Mouse (Mus musculus) kidney, adult 2 months (tissue): Measurements from ENCODE around the gene Pgc. TPM values are rescaled to one million over a fixed set of nuclear protein-coding genes. Genes with fewer than 3 reads are reported as not detected.

Experiments
- DNase-seq: peaks from one replicate; pipeline ENCODE4 v3.0.0; 2021
- H3K27ac ChIP-seq: fragments of 200-500 bp; 2 replicates; pipeline ENCODE4 v1.5.1; 2012; ENCODE audit warnings: low read depth, low read length, control low read depth, inconsistent platforms; ENCODE audit not compliant: insufficient read depth
- H3K27me3 ChIP-seq: fragments of 200-500 bp; replicated peaks from 2 replicates; pipeline ENCODE4 v1.6.1; 2012; ENCODE audit warnings: mild to moderate bottlenecking, moderate library complexity, low read length, inconsistent platforms; ENCODE audit not compliant: control insufficient read depth, insufficient read depth
- H3K36me3 ChIP-seq: fragments of 200-500 bp; 2 replicates; pipeline ENCODE4 v1.6.1; 2012; ENCODE audit warnings: mild to moderate bottlenecking, moderate library complexity, low read length, inconsistent platforms; ENCODE audit not compliant: control insufficient read depth, insufficient read depth
- H3K4me1 ChIP-seq: fragments of 200-500 bp; 2 replicates; pipeline ENCODE4 v1.6.1; 2011; ENCODE audit warnings: low read length; ENCODE audit not compliant: control insufficient read depth, insufficient read depth
- H3K4me3 ChIP-seq: fragments of 200-500 bp; 2 replicates; pipeline ENCODE4 v1.5.1; 2011; ENCODE audit warnings: mild to moderate bottlenecking, low read depth, low read length, control low read depth; ENCODE audit not compliant: insufficient read depth
- CTCF ChIP-seq: fragments of 200-500 bp; conservative IDR thresholded peaks from 2 replicates; pipeline ENCODE4 v1.5.1; 2011; ENCODE audit warnings: low read depth, mild to moderate bottlenecking, control low read depth, low read length, moderate library complexity, mixed read lengths; ENCODE audit not compliant: insufficient read depth, insufficient read length
- POLR2A ChIP-seq: fragments of 200-500 bp; IDR thresholded peaks from one replicate; pipeline ENCODE4 v1.6.1; 2011; ENCODE audit warnings: low read depth, low read length, control low read depth
- WGBS: fragments of 180-500 bp; shearing (Covaris S2); methylation state at CpG from one replicate; pipeline ENCODE4 v1.1.7; 2018; 5-methylcytosine and 5-hydroxymethylcytosine counted together
- polyA plus RNA-seq: library from polyadenylated mRNA; depleted of rRNA; stranded (reverse); fragments of >200 nt; gene quantifications from 2 replicates; pipeline ENCODE4 v1.2.3, GENCODE M21; 2012

Pgc gene
- polyA plus RNA-seq, 1 experiment, result 1.0 TPM

- Histone ChIP-seq H3K27me3 (no peaks in the 10 kb centered on the region), H3K4me3 (no peak overlapping the region), H3K4me1 (0 out of 2 replicates have a peak, but pooled peaks cover 9% of the 10 kb centered on the region), H3K27ac (no peak overlapping the region), H3K36me3 (no peaks in the 10 kb centered on the region)
- 57% methylated on average over 16 of the region's 16 CpGs for WGBS
- no peak for DNase-seq
- TF ChIP-seq POLR2A (no peak), CTCF (peak; percentile 35; the same call in 1 of the 2 replicates)
These were observed 16.5 kb downstream of the Pgc start for GRCm38 (mm10) chr17:47742991-47743734.

- Histone ChIP-seq H3K27ac (no peak overlapping the region), H3K36me3 (no peaks in the 10 kb centered on the region), H3K27me3 (no peaks in the 10 kb centered on the region), H3K4me3 (no peak overlapping the region), H3K4me1 (peaks cover 15% of the 10 kb centered on the region; the same call in 1 of the 2 replicates)
- WGBS, result 97% methylated on average over 14 of the region's 14 CpGs
- no peak for TF ChIP-seq CTCF
- no peak for TF ChIP-seq POLR2A
- DNase-seq, result no peak
These were observed 17.4 kb downstream of the Pgc start for GRCm38 (mm10) chr17:47744086-47744485.

GRCm38 (mm10) chr17:47744746-47745368 is 18.2 kb downstream of the Pgc start:
- Histone ChIP-seq H3K27ac (no peak overlapping the region), H3K27me3 (no peaks in the 10 kb centered on the region), H3K36me3 (no peaks in the 10 kb centered on the region), H3K4me3 (no peak overlapping the region), H3K4me1 (peaks cover 9% of the 10 kb centered on the region; the same call in 1 of the 2 replicates)
- WGBS, result 88% methylated on average over 10 of the region's 10 CpGs
- peak; percentile 39 for DNase-seq
- TF ChIP-seq POLR2A (no peak), CTCF (peak; percentile 35; the same call in 1 of the 2 replicates)

- Histone ChIP-seq H3K36me3 (no peaks in the 10 kb centered on the region; the same call in 1 of the 2 replicates), H3K27ac (peak overlapping the region; percentile 27; the same call in 1 of the 2 replicates)
- 45% methylated on average over 14 of the region's 14 CpGs for WGBS
These were observed 22.3 kb downstream of the Pgc start for GRCm38 (mm10) chr17:47748791-47749553.

GRCm38 (mm10) chr17:47749626-47750025 is 23.0 kb downstream of the Pgc start:
- no peak overlapping the region for H3K4me3 ChIP-seq
- no peaks in the 10 kb centered on the region for H3K27me3 ChIP-seq
- H3K27ac ChIP-seq, result no peak overlapping the region
- whole genome bisulfite sequencing, result 84% methylated on average over 3 of the region's 3 CpGs
- no peaks in the 10 kb centered on the region; the same call in 1 of the 2 replicates for H3K36me3 ChIP-seq
- TF ChIP-seq CTCF (no peak), POLR2A (no peak)
- DNase-seq, result no peak
- H3K4me1 ChIP-seq, result peaks cover 9% of the 10 kb centered on the region; the same call in 1 of the 2 replicates

More at GRCm38 (mm10) chr17:47748791-47749553, 22.3 kb downstream of the Pgc start:
- Histone ChIP-seq H3K4me3 (no peak overlapping the region), H3K27me3 (no peaks in the 10 kb centered on the region), H3K4me1 (peaks cover 9% of the 10 kb centered on the region; the same call in 1 of the 2 replicates)
- TF ChIP-seq CTCF (no peak), POLR2A (no peak)
- DNase-seq, result peak; percentile 51

- Histone ChIP-seq H3K4me3 (no peak overlapping the region), H3K27me3 (no peaks in the 10 kb centered on the region), H3K27ac (no peak overlapping the region), H3K36me3 (no peaks in the 10 kb centered on the region; the same call in 1 of the 2 replicates), H3K4me1 (peaks cover 9% of the 10 kb centered on the region; the same call in 1 of the 2 replicates)
- DNase-seq, result no peak
- 62% methylated on average over 6 of the region's 6 CpGs for WGBS
- TF ChIP-seq CTCF, result no peak
- TF ChIP-seq POLR2A, result no peak
These were observed 23.5 kb downstream of the Pgc start for GRCm38 (mm10) chr17:47750101-47750500.
